Mouse (Mus musculus): ENCODE results near the gene Gpr87.

DNA sequence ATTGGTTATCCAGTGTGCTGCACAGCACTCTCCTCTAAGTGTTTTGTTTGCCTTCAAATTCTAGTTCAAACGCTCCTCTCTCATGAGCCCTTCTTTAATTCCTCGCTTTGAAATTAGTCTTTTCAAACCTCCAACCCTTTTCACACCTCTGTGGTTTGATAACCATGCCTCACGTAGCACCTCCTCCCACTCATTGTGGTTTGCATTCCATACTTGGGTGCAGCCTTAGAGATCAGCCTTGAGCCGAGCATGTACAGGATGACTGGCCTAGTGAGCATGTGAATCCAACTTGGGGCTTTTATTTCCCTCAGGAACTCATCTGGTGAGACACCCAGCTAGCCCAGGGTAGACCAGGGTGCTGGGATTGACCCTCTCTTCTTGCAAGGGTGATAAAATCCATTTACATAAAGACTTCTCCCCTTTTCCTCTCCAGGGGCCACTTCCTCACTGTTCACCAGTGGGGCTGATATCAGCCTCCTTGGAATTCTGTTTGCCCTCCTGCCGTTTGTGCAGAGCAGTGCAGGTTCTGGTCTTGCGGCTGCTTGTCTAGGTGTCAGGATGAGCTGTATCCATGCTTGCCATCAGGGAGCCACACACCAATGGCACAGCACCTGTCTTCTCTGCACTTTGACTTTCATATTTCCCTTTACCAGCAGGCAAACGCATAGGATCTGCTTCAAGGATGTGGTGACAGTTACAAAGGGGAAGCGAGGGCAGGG lies 9.1 kb upstream of the Gpr87 start:
- TF ChIP-seq CTCF (IDR thresholded peaks at IDR 0.05; ENCODE audit: extremely low read depth, insufficient read depth, low read length) (no peak), POLR2A (IDR thresholded peaks at IDR 0.05; ENCODE audit: extremely low read depth, insufficient read depth, low read length) (no peak)

Data from cortical plate, adult 2 months (tissue).